Mouse (Mus musculus) intestine, postnatal 0 days (tissue): Measurements from ENCODE around the gene Gm5447. TPM values are rescaled to one million over a fixed set of nuclear protein-coding genes. Genes with fewer than 3 reads are reported as not detected.

Source experiments
- ATAC-seq: fragments of 200-750 bp; cut with Nextera tagmentation; 2 replicates; pipeline ENCODE4 v1.8.0; 2017; ENCODE audit warnings: mild to moderate bottlenecking, moderate TSS enrichment, moderate library complexity
- H3K27ac ChIP-seq: fragments of 300-500 bp; sonication (generic); 2 replicates; pipeline ENCODE4 v1.5.1; 2014; ENCODE audit warnings: mild to moderate bottlenecking, low read depth, low read length, moderate library complexity
- H3K27me3 ChIP-seq: fragments of 300-500 bp; sonication (generic); replicated peaks from 2 replicates; pipeline ENCODE4 v1.6.1; 2014; ENCODE audit warnings: low read length, mixed read lengths; ENCODE audit not compliant: control insufficient read depth, insufficient read depth
- H3K36me3 ChIP-seq: fragments of 300-500 bp; sonication (generic); 2 replicates; pipeline ENCODE4 v1.6.1; 2014; ENCODE audit warnings: mild to moderate bottlenecking, moderate library complexity; ENCODE audit not compliant: control insufficient read depth, insufficient read depth
- H3K4me1 ChIP-seq: fragments of 300-500 bp; sonication (generic); replicated peaks from 2 replicates; pipeline ENCODE4 v1.6.1; 2014; ENCODE audit warnings: antibody characterized with exemption, low read length, mixed read lengths; ENCODE audit not compliant: control insufficient read depth, insufficient read depth
- H3K4me2 ChIP-seq: fragments of 300-500 bp; sonication (generic); replicated peaks from 2 replicates; pipeline ENCODE4 v1.6.1; 2014; ENCODE audit warnings: low read depth, mild to moderate bottlenecking, moderate library complexity
- H3K4me3 ChIP-seq: fragments of 300-500 bp; sonication (generic); 2 replicates; pipeline ENCODE4 v1.5.1; 2014; ENCODE audit warnings: low read depth, low read length
- H3K9ac ChIP-seq: fragments of 300-500 bp; sonication (generic); 2 replicates; pipeline ENCODE4 v1.6.1; 2014; ENCODE audit warnings: mild to moderate bottlenecking, low read depth, low read length
- H3K9me3 ChIP-seq: fragments of 300-500 bp; sonication (generic); 2 replicates; pipeline ENCODE4 v1.6.1; 2016; ENCODE audit warnings: mixed run types; ENCODE audit not compliant: control insufficient read depth
- CTCF ChIP-seq: sonication (generic); IDR thresholded peaks from 2 replicates; pipeline ENCODE4 v1.5.1; 2016; ENCODE audit warnings: low read depth, mild to moderate bottlenecking, control low read depth, antibody characterized with exemption, moderate library complexity
- WGBS: fragments of 180-500 bp; shearing (Covaris S2); extraction: QIAGEN DNeasy Blood & Tissue Kit; methylation state at CpG from one replicate; pipeline ENCODE4 v1.1.7; 2014; 5-methylcytosine and 5-hydroxymethylcytosine counted together
- polyA plus RNA-seq: library from polyadenylated mRNA; unstranded; fragments of >200 nt; fragmentation: Nextera tagmentation; extraction: Ambion mirVana; gene quantifications from 2 replicates; pipeline ENCODE4 v1.2.1, GENCODE M21; 2015

The Gm5447 gene
- polyA plus RNA-seq, 1 experiment from 2014 or later, result not detected

GRCm38 (mm10) chr13:30966507-30966911 lies 7.5 kb upstream of the Gm5447 start:
- H3K9ac ChIP-seq, result peak overlapping the region; percentile 7; the same call in 1 of the 2 replicates
- no peak overlapping the region for H3K4me3 ChIP-seq
- H3K27me3 ChIP-seq, result no peaks in the 10 kb centered on the region
- H3K27ac ChIP-seq, result no peak overlapping the region
- WGBS, result 40% methylated on average over 10 of the region's 10 CpGs
- peaks cover 3% of the 10 kb centered on the region; the same call in 1 of the 2 replicates for H3K4me1 ChIP-seq
- no peaks in the 10 kb centered on the region for H3K36me3 ChIP-seq
- no peak for ATAC-seq
- no peak overlapping the region for H3K4me2 ChIP-seq
- TF ChIP-seq CTCF, result no peak
- H3K9me3 ChIP-seq, result no peaks in the 10 kb centered on the region

- H3K27ac ChIP-seq, result no peak overlapping the region
- H3K9ac ChIP-seq, result no peak overlapping the region
- no peaks in the 10 kb centered on the region for H3K36me3 ChIP-seq
- H3K4me3 ChIP-seq, result no peak overlapping the region
- H3K9me3 ChIP-seq, result no peaks in the 10 kb centered on the region
- no peak for TF ChIP-seq CTCF
- no peak overlapping the region for H3K4me2 ChIP-seq
- WGBS, result 37% methylated on average over 4 of the region's 4 CpGs
- peaks cover 3% of the 10 kb centered on the region; the same call in 1 of the 2 replicates for H3K4me1 ChIP-seq
- no peak for ATAC-seq
- no peaks in the 10 kb centered on the region for H3K27me3 ChIP-seq
Observed at GRCm38 (mm10) chr13:30968311-30968710, 5.7 kb upstream of the Gm5447 start.

GRCm38 (mm10) chr13:30971047-30971446 lies 3.0 kb upstream of the Gm5447 start:
- Histone ChIP-seq H3K4me3 (no peak overlapping the region), H3K27me3 (no peaks in the 10 kb centered on the region), H3K27ac (no peak overlapping the region), H3K9me3 (no peaks in the 10 kb centered on the region), H3K4me1 (peaks cover 3% of the 10 kb centered on the region; the same call in 1 of the 2 replicates), H3K36me3 (no peaks in the 10 kb centered on the region), H3K4me2 (no peak overlapping the region), H3K9ac (no peak overlapping the region)
- TF ChIP-seq CTCF, result no peak
- WGBS, result 71% methylated on average over 3 of the region's 3 CpGs
- ATAC-seq, result no peak

- WGBS, result 84% methylated on average over 2 of the region's 2 CpGs
- no peaks in the 10 kb centered on the region for H3K9me3 ChIP-seq
Observed at GRCm38 (mm10) chr13:30972102-30972501, 1.9 kb upstream of the Gm5447 start.

GRCm38 (mm10) chr13:30974247-30974630 lies 235 bp downstream of the Gm5447 start:
- WGBS, result 21% methylated on average over 5 of the region's 5 CpGs
- H3K27me3 ChIP-seq, result no peaks in the 10 kb centered on the region
- TF ChIP-seq CTCF, result no peak
- no peaks in the 10 kb centered on the region for H3K4me1 ChIP-seq
- peak overlapping the region; percentile 91; the same call in 1 of the 2 replicates for H3K9ac ChIP-seq
- H3K4me2 ChIP-seq, result peak overlapping the region; percentile 73
- H3K4me3 ChIP-seq, result peak overlapping the region; percentile 96
- no peaks in the 10 kb centered on the region for H3K9me3 ChIP-seq
- peak; percentile 40 for ATAC-seq
- no peaks in the 10 kb centered on the region for H3K36me3 ChIP-seq
- no peak overlapping the region for H3K27ac ChIP-seq

More at GRCm38 (mm10) chr13:30972102-30972501, 1.9 kb upstream of the Gm5447 start:
- ATAC-seq, result no peak
- Histone ChIP-seq H3K9ac (no peak overlapping the region), H3K4me2 (no peak overlapping the region), H3K27me3 (no peaks in the 10 kb centered on the region), H3K27ac (no peak overlapping the region), H3K4me1 (peaks cover 3% of the 10 kb centered on the region; the same call in 1 of the 2 replicates), H3K4me3 (no peak overlapping the region), H3K36me3 (no peaks in the 10 kb centered on the region)
- TF ChIP-seq CTCF, result 0 out of 2 replicates have a peak, but pooled peaks have one; percentile 8

GRCm38 (mm10) chr13:30976536-30977084 lies 2.6 kb downstream of the Gm5447 start:
- ATAC-seq, result no peak
- Histone ChIP-seq H3K36me3 (no peaks in the 10 kb centered on the region), H3K9me3 (no peaks in the 10 kb centered on the region), H3K27ac (no peak overlapping the region), H3K4me1 (no peaks in the 10 kb centered on the region), H3K27me3 (no peaks in the 10 kb centered on the region), H3K4me3 (no peak overlapping the region), H3K9ac (no peak overlapping the region), H3K4me2 (no peak overlapping the region)
- TF ChIP-seq CTCF, result no peak
- whole genome bisulfite sequencing, result 45% methylated on average over 8 of the region's 8 CpGs
